Mouse (Mus musculus) olfactory bulb, adult 2 months (tissue): ENCODE data around the gene Ehd4.

Experiments
- CTCF ChIP-seq: fragments of 200-500 bp; IDR thresholded peaks from 2 replicates; pipeline ENCODE4 v1.5.1; 2012; ENCODE audit warnings: low read depth, mild to moderate bottlenecking, low read length, moderate library complexity; ENCODE audit not compliant: insufficient read depth
- POLR2A ChIP-seq: fragments of 200-500 bp; IDR thresholded peaks from 2 replicates; pipeline ENCODE4 v1.6.1; 2012; ENCODE audit warnings: mild to moderate bottlenecking, low read depth, low read length, moderate library complexity; ENCODE audit not compliant: insufficient read depth

- no peak for TF ChIP-seq CTCF
- TF ChIP-seq POLR2A, result no peak
Observed at GRCm38 (mm10) chr2:120074096-120074495, 80.3 kb downstream of the Ehd4 start.
